Mouse (Mus musculus) forebrain, embryonic 13.5 days (tissue): Measurements from ENCODE around the gene BC025446. TPM values are rescaled to one million over a fixed set of nuclear protein-coding genes. Genes with fewer than 3 reads are reported as not detected.
"Not testable (repeated sequence)": the region's sequence is repeated elsewhere in the genome, so short reads cannot be mapped to it uniquely, and the experiment has no call there.

ENCODE experiments used
- ATAC-seq: fragments of 200-750 bp; cut with Nextera tagmentation; 2 replicates; pipeline ENCODE4 v1.8.0; 2017
- H3K27ac ChIP-seq: fragments of 300-500 bp; sonication (generic); 2 replicates; pipeline ENCODE4 v1.5.1; 2015; ENCODE audit warnings: inconsistent platforms, mild to moderate bottlenecking, moderate library complexity
- H3K27me3 ChIP-seq: fragments of 300-500 bp; sonication (generic); 2 replicates; pipeline ENCODE4 v1.6.1; 2015; ENCODE audit warnings: mild to moderate bottlenecking, inconsistent platforms
- H3K36me3 ChIP-seq: fragments of 300-500 bp; sonication (generic); 2 replicates; pipeline ENCODE4 v1.6.1; 2015; ENCODE audit warnings: mild to moderate bottlenecking, inconsistent platforms; ENCODE audit not compliant: poor library complexity, severe bottlenecking
- H3K4me1 ChIP-seq: fragments of 300-500 bp; sonication (generic); 2 replicates; pipeline ENCODE4 v1.6.1; 2015; ENCODE audit warnings: inconsistent platforms
- H3K4me2 ChIP-seq: fragments of 300-500 bp; sonication (generic); 2 replicates; pipeline ENCODE4 v1.6.1; 2015; ENCODE audit warnings: inconsistent platforms, mild to moderate bottlenecking, moderate library complexity
- H3K4me3 ChIP-seq: fragments of 300-500 bp; sonication (generic); 2 replicates; pipeline ENCODE4 v1.5.1; 2015; ENCODE audit warnings: mild to moderate bottlenecking, inconsistent platforms
- H3K9ac ChIP-seq: fragments of 300-500 bp; sonication (generic); 2 replicates; pipeline ENCODE4 v1.6.1; 2015; ENCODE audit warnings: mild to moderate bottlenecking, inconsistent platforms
- H3K9me3 ChIP-seq: fragments of 300-500 bp; sonication (generic); replicated peaks from 2 replicates; pipeline ENCODE4 v1.6.1; 2016; ENCODE audit warnings: inconsistent platforms
- WGBS: fragments of 180-500 bp; shearing (Covaris S2); methylation state at CpG from one replicate; pipeline ENCODE4 v1.1.7; 2015; 5-methylcytosine and 5-hydroxymethylcytosine counted together
- polyA plus RNA-seq: library from polyadenylated mRNA; unstranded; fragments of >200 nt; fragmentation: Nextera tagmentation; extraction: Ambion mirVana; gene quantifications from 2 replicates; pipeline ENCODE4 v1.2.1, GENCODE M21; 2015

Gene BC025446
- not detected in 2 replicates for polyA plus RNA-seq

GRCm38 (mm10) chr15:75215778-75216691, at the start of gene BC025446:
TSS of gene BC025446 (plus strand) at chr15:75216376.
- H3K4me3 ChIP-seq = no peak within 1 kb of the TSS
- WGBS = 87% methylated on average over 7 of the region's 7 CpGs
- H3K27me3 ChIP-seq = no peaks in the 10 kb centered on the region
- H3K27ac ChIP-seq = no peak within 1 kb of the TSS
- no peak for ATAC-seq
- no peak within 1 kb of the TSS for H3K4me2 ChIP-seq
- H3K9ac ChIP-seq = no peak within 1 kb of the TSS
- no peaks in the 10 kb centered on the region for H3K9me3 ChIP-seq
- H3K36me3 ChIP-seq = no peaks in the 10 kb centered on the region
- no peaks in the 10 kb centered on the region for H3K4me1 ChIP-seq

GRCm38 (mm10) chr15:75175506-75175905, 40.7 kb upstream of the BC025446 start:
- Histone ChIP-seq H3K4me1 (no peaks in the 10 kb centered on the region), H3K27ac (no peak overlapping the region), H3K4me3 (no peak overlapping the region), H3K27me3 (no peaks in the 10 kb centered on the region), H3K36me3 (no peaks in the 10 kb centered on the region), H3K4me2 (no peak overlapping the region), H3K9ac (no peak overlapping the region), H3K9me3 (no peaks in the 10 kb centered on the region; the same call in 1 of the 2 replicates)
- no peak for ATAC-seq
- WGBS = 67% methylated on average over 1 of the region's 1 CpGs

- WGBS = 40% methylated on average over 2 of the region's 2 CpGs
- Histone ChIP-seq H3K36me3 (no peaks in the 10 kb centered on the region), H3K4me3 (no peak overlapping the region), H3K4me2 (no peak overlapping the region), H3K27me3 (no peaks in the 10 kb centered on the region), H3K27ac (no peak overlapping the region), H3K9ac (no peak overlapping the region), H3K9me3 (no peaks in the 10 kb centered on the region), H3K4me1 (no peaks in the 10 kb centered on the region)
- no peak for ATAC-seq
These were observed 29.9 kb upstream of the BC025446 start for GRCm38 (mm10) chr15:75186291-75186690.

- H3K9ac ChIP-seq = no peak overlapping the region
- no peaks in the 10 kb centered on the region for H3K9me3 ChIP-seq
- ATAC-seq = no peak
- no peaks in the 10 kb centered on the region for H3K4me1 ChIP-seq
- H3K4me2 ChIP-seq = no peak overlapping the region
- H3K27me3 ChIP-seq = no peaks in the 10 kb centered on the region
- H3K36me3 ChIP-seq = no peaks in the 10 kb centered on the region
- no peak overlapping the region for H3K4me3 ChIP-seq
- no peak overlapping the region for H3K27ac ChIP-seq
- WGBS = 70% methylated on average over 2 of the region's 2 CpGs
These were observed 27.1 kb upstream of the BC025446 start for GRCm38 (mm10) chr15:75189116-75189515.

- not testable (repeated sequence) for ATAC-seq
- WGBS = 0% methylated on average over 1 of the region's 3 CpGs
These were observed 25.6 kb upstream of the BC025446 start for GRCm38 (mm10) chr15:75190560-75190959.

GRCm38 (mm10) chr15:75216831-75217230, 655 bp downstream of the BC025446 start:
- Histone ChIP-seq H3K27me3 (no peaks in the 10 kb centered on the region), H3K4me3 (no peak overlapping the region), H3K4me2 (no peak overlapping the region), H3K9ac (no peak overlapping the region), H3K36me3 (no peaks in the 10 kb centered on the region), H3K27ac (no peak overlapping the region), H3K9me3 (peaks cover 6% of the 10 kb centered on the region; the same call in 1 of the 2 replicates), H3K4me1 (no peaks in the 10 kb centered on the region)
- no peak for ATAC-seq
- WGBS = 100% methylated on average over 1 of the region's 1 CpGs

More at GRCm38 (mm10) chr15:75190560-75190959, 25.6 kb upstream of the BC025446 start:
- H3K9me3 ChIP-seq, H3K27me3 ChIP-seq, H3K4me1 ChIP-seq, H3K36me3 ChIP-seq, H3K4me2 ChIP-seq, H3K27ac ChIP-seq, H3K9ac ChIP-seq, H3K4me3 ChIP-seq: not testable (repeated sequence)

GRCm38 (mm10) chr15:75221942-75222341, 5.8 kb downstream of the BC025446 start:
- Histone ChIP-seq H3K4me1 (no peaks in the 10 kb centered on the region), H3K27ac (no peak overlapping the region), H3K27me3 (no peaks in the 10 kb centered on the region), H3K4me3 (no peak overlapping the region), H3K36me3 (no peaks in the 10 kb centered on the region), H3K4me2 (no peak overlapping the region), H3K9me3 (peaks cover 8% of the 10 kb centered on the region; the same call in 1 of the 2 replicates), H3K9ac (no peak overlapping the region)
- no peak for ATAC-seq

GRCm38 (mm10) chr15:75237736-75238288, 21.6 kb downstream of the BC025446 start:
- WGBS = 92% methylated on average over 3 of the region's 3 CpGs
- Histone ChIP-seq H3K4me3 (no peak overlapping the region), H3K4me2 (no peak overlapping the region), H3K27ac (no peak overlapping the region), H3K9me3 (no peaks in the 10 kb centered on the region), H3K4me1 (no peaks in the 10 kb centered on the region), H3K36me3 (no peaks in the 10 kb centered on the region), H3K9ac (no peak overlapping the region), H3K27me3 (no peaks in the 10 kb centered on the region)
- no peak for ATAC-seq

- Histone ChIP-seq H3K27me3 (no peaks in the 10 kb centered on the region), H3K4me3 (no peak overlapping the region), H3K4me2 (no peak overlapping the region), H3K36me3 (no peaks in the 10 kb centered on the region), H3K9ac (no peak overlapping the region), H3K4me1 (no peaks in the 10 kb centered on the region), H3K9me3 (no peaks in the 10 kb centered on the region), H3K27ac (no peak overlapping the region)
- WGBS = 91% methylated on average over 2 of the region's 2 CpGs
- ATAC-seq = no peak
These were observed 24.4 kb downstream of the BC025446 start for GRCm38 (mm10) chr15:75240558-75240957.

GRCm38 (mm10) chr15:75242756-75243640, 26.8 kb downstream of the BC025446 start:
- ATAC-seq = no peak
- no peak overlapping the region for H3K27ac ChIP-seq
- no peaks in the 10 kb centered on the region for H3K9me3 ChIP-seq
- H3K4me3 ChIP-seq = no peak overlapping the region
- WGBS = 78% methylated on average over 3 of the region's 3 CpGs
- no peaks in the 10 kb centered on the region for H3K4me1 ChIP-seq
- no peak overlapping the region for H3K9ac ChIP-seq
- no peak overlapping the region for H3K4me2 ChIP-seq
- H3K36me3 ChIP-seq = no peaks in the 10 kb centered on the region
- no peaks in the 10 kb centered on the region for H3K27me3 ChIP-seq

GRCm38 (mm10) chr15:75254671-75255070, 38.5 kb downstream of the BC025446 start:
- no peak for ATAC-seq
- Histone ChIP-seq H3K4me3 (no peak overlapping the region), H3K4me1 (no peaks in the 10 kb centered on the region), H3K27me3 (no peaks in the 10 kb centered on the region), H3K36me3 (no peaks in the 10 kb centered on the region), H3K4me2 (no peak overlapping the region), H3K9ac (no peak overlapping the region), H3K9me3 (no peaks in the 10 kb centered on the region), H3K27ac (no peak overlapping the region)
- 87% methylated on average over 3 of the region's 3 CpGs for WGBS

- no peaks in the 10 kb centered on the region for H3K36me3 ChIP-seq
- ATAC-seq = no peak
These were observed 49.7 kb downstream of the BC025446 start for GRCm38 (mm10) chr15:75265863-75266262.

More at GRCm38 (mm10) chr15:75265863-75266262, 49.7 kb downstream of the BC025446 start:
- Histone ChIP-seq H3K4me2 (no peak overlapping the region), H3K9ac (no peak overlapping the region), H3K9me3 (no peaks in the 10 kb centered on the region), H3K4me1 (no peaks in the 10 kb centered on the region), H3K27me3 (no peaks in the 10 kb centered on the region), H3K4me3 (no peak overlapping the region), H3K27ac (no peak overlapping the region)
